Mouse (Mus musculus) kidney, postnatal 0 days (tissue): ENCODE results near the gene Catsperz. TPM values are rescaled to one million over a fixed set of nuclear protein-coding genes. Genes with fewer than 3 reads are reported as not detected.

Source experiments
- ATAC-seq: fragments of 200-750 bp; cut with Nextera tagmentation; replicated peaks from 2 replicates; pipeline ENCODE4 v1.8.0; 2017; ENCODE audit warnings: low read depth, moderate number of reproducible peaks, moderate TSS enrichment, moderate library complexity; ENCODE audit not compliant: low FRiP score
- DNase-seq: peaks from one replicate; pipeline ENCODE4 v3.0.0-alpha.2; 2016; ENCODE audit warnings: low spot score
- H3K27ac ChIP-seq: fragments of 300-500 bp; sonication (generic); 2 replicates; pipeline ENCODE4 v1.5.1; 2014; ENCODE audit warnings: mild to moderate bottlenecking
- H3K27me3 ChIP-seq: fragments of 300-500 bp; sonication (generic); 2 replicates; pipeline ENCODE4 v1.6.1; 2014; ENCODE audit warnings: low read length, mixed read lengths; ENCODE audit not compliant: insufficient read depth
- H3K36me3 ChIP-seq: fragments of 300-500 bp; sonication (generic); 2 replicates; pipeline ENCODE4 v1.6.1; 2014; ENCODE audit warnings: low read length, mixed read lengths; ENCODE audit not compliant: insufficient read depth
- H3K4me1 ChIP-seq: fragments of 300-500 bp; sonication (generic); replicated peaks from 2 replicates; pipeline ENCODE4 v1.6.1; 2014; ENCODE audit warnings: antibody characterized with exemption, low read length, mixed read lengths; ENCODE audit not compliant: insufficient read depth
- H3K4me2 ChIP-seq: fragments of 300-500 bp; sonication (generic); 2 replicates; pipeline ENCODE4 v1.6.1; 2014; ENCODE audit warnings: mild to moderate bottlenecking, low read length, moderate library complexity, mixed read lengths
- H3K4me3 ChIP-seq: fragments of 300-500 bp; sonication (generic); replicated peaks from 2 replicates; pipeline ENCODE4 v1.5.1; 2014; ENCODE audit warnings: low read depth, low read length
- H3K9ac ChIP-seq: fragments of 300-500 bp; sonication (generic); 2 replicates; pipeline ENCODE4 v1.6.1; 2014; ENCODE audit warnings: low read depth, low read length
- H3K9me3 ChIP-seq: fragments of 300-500 bp; sonication (generic); replicated peaks from 2 replicates; pipeline ENCODE4 v1.6.1; 2016; ENCODE audit warnings: low read length, inconsistent platforms, mixed read lengths
- CTCF ChIP-seq: IDR thresholded peaks from 2 replicates; pipeline ENCODE4 v1.5.1; 2016; ENCODE audit warnings: antibody characterized with exemption, low read depth, mild to moderate bottlenecking, moderate library complexity
- WGBS: fragments of 180-500 bp; shearing (Covaris S2); extraction: QIAGEN DNeasy Blood & Tissue Kit; methylation state at CpG from one replicate; pipeline ENCODE4 v1.1.7; 2014; 5-methylcytosine and 5-hydroxymethylcytosine counted together
- polyA plus RNA-seq: library from polyadenylated mRNA; unstranded; fragments of >200 nt; fragmentation: Nextera tagmentation; extraction: Ambion mirVana; gene quantifications from 2 replicates; pipeline ENCODE4 v1.2.1, GENCODE M21; 2015

Gene Catsperz
- polyA plus RNA-seq, 1 experiment from 2014 or later = 4.0 TPM

- no peak for DNase-seq
Measured at GRCm38 (mm10) chr19:6954046-6954445, 28.9 kb upstream of the Catsperz start.

DNA sequence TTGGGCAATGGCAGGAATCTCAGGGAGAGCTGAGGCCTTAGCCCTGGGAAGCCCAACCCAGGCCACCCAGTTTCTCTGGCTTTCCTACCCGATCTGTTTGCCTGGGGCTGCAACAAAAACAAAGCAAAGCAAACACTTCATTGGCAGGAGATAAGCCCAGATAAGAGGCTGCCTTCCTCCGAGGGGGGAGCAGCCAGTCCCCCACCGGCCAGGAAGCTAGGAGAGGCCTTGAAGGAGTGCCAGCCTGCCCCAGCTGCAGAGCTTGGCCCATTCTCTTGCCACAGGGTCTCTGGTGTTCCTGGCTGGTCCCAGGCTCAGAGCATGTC lies 27.5 kb upstream of the Catsperz start:
- DNase-seq (peak; percentile 38), ATAC-seq (no peak)
- H3K9ac ChIP-seq = peak overlapping the region; percentile 67
- H3K4me2 ChIP-seq = peak overlapping the region; percentile 67
- no peaks in the 10 kb centered on the region for H3K27me3 ChIP-seq
- no peaks in the 10 kb centered on the region for H3K9me3 ChIP-seq
- peak overlapping the region; percentile 96 for H3K27ac ChIP-seq
- H3K4me3 ChIP-seq = no peak overlapping the region
- 6% methylated on average over 3 of the region's 3 CpGs for WGBS
- no peak for TF ChIP-seq CTCF
- H3K4me1 ChIP-seq = peaks cover 8% of the 10 kb centered on the region; the same call in 1 of the 2 replicates
- H3K36me3 ChIP-seq = peaks cover 37% of the 10 kb centered on the region

More at GRCm38 (mm10) chr19:6954046-6954445, 28.9 kb upstream of the Catsperz start:
- peak; percentile 69 for TF ChIP-seq CTCF
- no peak overlapping the region for H3K4me3 ChIP-seq
- H3K36me3 ChIP-seq = peaks cover 43% of the 10 kb centered on the region
- peaks cover 8% of the 10 kb centered on the region; the same call in 1 of the 2 replicates for H3K4me1 ChIP-seq
- no peaks in the 10 kb centered on the region for H3K9me3 ChIP-seq
- H3K27me3 ChIP-seq = no peaks in the 10 kb centered on the region
- H3K4me2 ChIP-seq = no peak overlapping the region
- H3K9ac ChIP-seq = no peak overlapping the region
- ATAC-seq = no peak
- no peak overlapping the region for H3K27ac ChIP-seq
- 53% methylated on average over 9 of the region's 9 CpGs for WGBS

- Histone ChIP-seq H3K4me3 (peak overlapping the region; percentile 58), H3K4me2 (peak overlapping the region; percentile 67), H3K9ac (peak overlapping the region; percentile 67), H3K36me3 (peaks cover 32% of the 10 kb centered on the region), H3K9me3 (no peaks in the 10 kb centered on the region), H3K27me3 (no peaks in the 10 kb centered on the region), H3K4me1 (peaks cover 8% of the 10 kb centered on the region; the same call in 1 of the 2 replicates), H3K27ac (peak overlapping the region; percentile 96)
- DNase-seq (peak; percentile 81), ATAC-seq (peak; percentile 64)
- no peak for TF ChIP-seq CTCF
- 1% methylated on average over 31 of the region's 31 CpGs for WGBS
Measured at GRCm38 (mm10) chr19:6951994-6952711, 27.0 kb upstream of the Catsperz start.

DNA sequence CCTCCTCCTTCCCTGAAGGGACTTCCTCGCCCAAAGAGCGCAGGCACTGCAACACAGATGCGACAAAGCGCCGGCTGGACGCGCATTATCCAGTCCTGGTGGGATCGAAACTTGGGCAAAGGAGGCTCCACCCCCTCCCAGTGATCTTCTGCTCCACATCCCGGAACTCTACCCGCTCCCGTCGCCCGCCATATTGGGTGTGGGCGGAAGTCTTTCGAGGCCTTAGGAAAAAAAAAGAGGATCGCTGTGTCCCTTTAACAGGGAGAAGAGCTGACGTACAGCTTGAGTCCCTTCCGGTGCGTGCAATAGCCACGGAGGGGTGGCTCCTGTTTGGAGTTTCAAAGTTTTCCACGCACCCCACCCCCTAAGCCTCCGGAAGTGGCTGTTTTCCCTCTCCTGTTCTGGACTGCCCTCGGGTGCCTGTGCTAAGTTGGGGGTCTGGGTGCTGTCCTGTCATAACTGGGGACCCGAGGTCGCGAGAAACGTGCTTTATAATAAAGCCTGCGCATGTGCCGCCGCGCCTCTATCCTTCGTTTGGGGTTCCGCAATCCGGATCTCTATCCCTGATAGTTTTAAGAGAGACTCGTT lies 26.3 kb upstream of the Catsperz start:
- WGBS = under 1% methylated on average over 35 of the region's 35 CpGs

GRCm38 (mm10) chr19:6950613-6951153 lies 25.5 kb upstream of the Catsperz start:
- Histone ChIP-seq H3K9ac (peak overlapping the region; percentile 67), H3K9me3 (no peaks in the 10 kb centered on the region), H3K4me1 (peaks cover 8% of the 10 kb centered on the region; the same call in 1 of the 2 replicates), H3K27me3 (no peaks in the 10 kb centered on the region), H3K4me2 (peak overlapping the region; percentile 67), H3K36me3 (peaks cover 26% of the 10 kb centered on the region; the same call in 1 of the 2 replicates), H3K27ac (peak overlapping the region; percentile 96), H3K4me3 (peak overlapping the region; percentile 58)
- no peak for TF ChIP-seq CTCF
- ATAC-seq (peak; percentile 15), DNase-seq (peak; percentile 88)
- WGBS = under 1% methylated on average over 28 of the region's 28 CpGs

More for the DNA sequence above, 26.3 kb upstream of the Catsperz start:
- H3K4me3 ChIP-seq = peak overlapping the region; percentile 58
- peaks cover 8% of the 10 kb centered on the region; the same call in 1 of the 2 replicates for H3K4me1 ChIP-seq
- peak overlapping the region; percentile 67 for H3K4me2 ChIP-seq
- H3K9ac ChIP-seq = peak overlapping the region; percentile 67
- TF ChIP-seq CTCF = 0 out of 2 replicates have a peak, but pooled peaks have one; percentile 0
- H3K27ac ChIP-seq = peak overlapping the region; percentile 96
- no peaks in the 10 kb centered on the region for H3K27me3 ChIP-seq
- H3K9me3 ChIP-seq = no peaks in the 10 kb centered on the region
- H3K36me3 ChIP-seq = peaks cover 26% of the 10 kb centered on the region; the same call in 1 of the 2 replicates
- ATAC-seq (peak; percentile 71), DNase-seq (peak; percentile 98)

- peak overlapping the region; percentile 58; the same call in 1 of the 2 replicates for H3K4me3 ChIP-seq
- H3K9me3 ChIP-seq = no peaks in the 10 kb centered on the region
- H3K27ac ChIP-seq = peak overlapping the region; percentile 96
- H3K9ac ChIP-seq = peak overlapping the region; percentile 67; the same call in 1 of the 2 replicates
- peak overlapping the region; percentile 67 for H3K4me2 ChIP-seq
- ATAC-seq (no peak), DNase-seq (no peak)
- peaks cover 8% of the 10 kb centered on the region; the same call in 1 of the 2 replicates for H3K4me1 ChIP-seq
- TF ChIP-seq CTCF = no peak
- no peaks in the 10 kb centered on the region for H3K27me3 ChIP-seq
- WGBS = 50% methylated on average over 5 of the region's 5 CpGs
- H3K36me3 ChIP-seq = peaks cover 20% of the 10 kb centered on the region; the same call in 1 of the 2 replicates
Measured at GRCm38 (mm10) chr19:6949951-6950350, 24.8 kb upstream of the Catsperz start.
